9 mouse cellular contexts compared by ENCODE assay signal in the genomic region with DNA sequence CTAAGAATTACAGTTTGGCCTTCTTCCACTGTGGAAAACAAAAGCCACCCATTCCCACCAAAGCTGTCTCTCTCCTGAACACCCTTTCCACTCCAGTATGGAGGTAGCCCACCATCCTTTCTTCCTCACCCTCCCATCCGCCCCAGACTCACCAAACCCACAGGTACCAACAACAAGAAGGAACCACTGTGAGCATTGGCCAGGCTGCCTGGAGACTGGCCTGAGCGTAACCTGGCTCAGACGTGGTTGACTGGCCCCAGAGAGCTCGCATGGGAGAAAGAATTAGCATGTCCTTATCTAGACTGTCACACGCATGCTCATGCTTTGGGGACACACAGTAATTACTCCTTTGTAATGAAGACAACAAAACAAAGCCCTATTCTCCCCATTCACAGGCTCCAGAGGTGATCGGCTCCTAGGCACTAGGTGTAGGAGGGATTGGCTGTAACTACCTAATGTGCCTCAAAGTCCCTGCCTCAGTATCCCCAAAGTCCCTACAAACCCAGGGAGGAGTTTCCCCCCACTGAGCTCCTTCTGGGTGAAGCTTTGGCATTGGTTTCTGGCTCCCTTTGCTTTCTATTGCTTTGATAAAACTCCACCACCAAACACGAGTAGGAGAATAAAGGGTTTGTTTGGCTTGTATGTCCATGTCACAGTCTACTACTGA. TPM values are rescaled to one million over a fixed set of nuclear protein-coding genes. Genes with fewer than 3 reads are reported as not detected.
A peak's percentile ranks its signal among the peaks of the same experiment; 100 is the strongest.
DNase-seq lines count a peak whose midpoint lies in the region; ATAC-seq and TF ChIP-seq lines count a peak whose summit lies in the region.
"Had no signal": no experiment of that assay in that cellular context is flagged by ENCODE, and none has a peak within 500 bp of the region (broad histone marks: within the 10 kb centered on the region; RNA-seq: fewer than 3 reads in every experiment).

No protein-coding gene starts in this region.

- peaks cover 2% of the 10 kb centered on the region; the same call in 1 of the 2 replicates for H3K36me3 ChIP-seq in forebrain, embryonic 11.5 days (ENCODE audit: control insufficient read depth, insufficient read depth, low read length)
- peaks cover 6% of the 10 kb centered on the region; the same call in 1 of the 2 replicates for H3K36me3 ChIP-seq in intestine, embryonic 16.5 days (ENCODE audit: control insufficient read depth, insufficient read depth, low read length)

- H3K9ac ChIP-seq in forebrain, embryonic 11.5 days (ENCODE audit: low read length), result peak overlapping the region; percentile 21; the same call in 1 of the 2 replicates
- no peak overlapping the region for H3K9ac ChIP-seq in intestine, embryonic 16.5 days (ENCODE audit: low read depth, low read length)

- no peak overlapping the region for H3K4me2 ChIP-seq in forebrain, embryonic 11.5 days (ENCODE audit: low read depth, low read length, severe bottlenecking)
- no peak overlapping the region for H3K4me2 ChIP-seq in intestine, embryonic 16.5 days (ENCODE audit: low read depth, low read length)
- H3K4me2 ChIP-seq: liver, embryonic 11.5 days had no signal

- DNase-seq in left cerebral cortex, adult 2 months (ENCODE audit: extremely low spot score in 1 of 2, low spot score in 2 of 2), result no peak
- DNase-seq in left cerebral cortex, postnatal 4 days, result no peak
- peak; percentile 54 for DNase-seq in forebrain, embryonic 11.5 days (ENCODE audit: low spot score)
- DNase-seq in natural killer cell, adult 2 months (ENCODE audit: low spot score in 2 of 2), result no peak
- DNase-seq in thymus, postnatal 14 days, result no peak
- DNase-seq: thymus, postnatal 4 days had no signal

- no peaks in the 10 kb centered on the region for H3K9me3 ChIP-seq in forebrain, embryonic 11.5 days (ENCODE audit: control insufficient read depth, low read length)
- H3K9me3 ChIP-seq in intestine, embryonic 16.5 days (ENCODE audit: control insufficient read depth, low read length), result no peaks in the 10 kb centered on the region

- H3K27me3 ChIP-seq in forebrain, embryonic 11.5 days (ENCODE audit: control insufficient read depth, insufficient read depth, low read length), result no peaks in the 10 kb centered on the region
- H3K27me3 ChIP-seq in intestine, embryonic 16.5 days (replicated peaks; ENCODE audit: control insufficient read depth, insufficient read depth, low read length), result no peaks in the 10 kb centered on the region

- 40% methylated on average over 7 of the region's 7 CpGs for WGBS in forebrain, embryonic 11.5 days
- 83% methylated on average over 7 of the region's 7 CpGs for WGBS in intestine, embryonic 16.5 days
- WGBS in olfactory bulb, adult 2 months, result 62% methylated on average over 7 of the region's 7 CpGs

- H3K4me3 ChIP-seq in left cerebral cortex, adult 2 months, result no peak overlapping the region
- no peak overlapping the region for H3K4me3 ChIP-seq in forebrain, embryonic 11.5 days (ENCODE audit: low read depth, low read length)
- H3K4me3 ChIP-seq in intestine, embryonic 16.5 days (ENCODE audit: low read length), result no peak overlapping the region
- no peak overlapping the region for H3K4me3 ChIP-seq in olfactory bulb, adult 2 months (ENCODE audit: insufficient read depth, low read depth, low read length)

- no peak for TF ChIP-seq POLR2A in olfactory bulb, adult 2 months (IDR thresholded peaks at IDR 0.05; ENCODE audit: insufficient read depth, low read depth, low read length)

- ATAC-seq in forebrain, embryonic 11.5 days (replicated peaks; ENCODE audit: low FRiP score), result no peak; the same call in none of the 2 replicates
- peak; percentile 38 for ATAC-seq in intestine, embryonic 16.5 days

- H3K27ac ChIP-seq in left cerebral cortex, adult 2 months, result peak overlapping the region; percentile 6; the same call in 1 of the 2 replicates
- H3K27ac ChIP-seq in forebrain, embryonic 11.5 days (ENCODE audit: low read depth, low read length), result peak overlapping the region; percentile 94
- H3K27ac ChIP-seq in intestine, embryonic 16.5 days (ENCODE audit: low read length), result peak overlapping the region; percentile 89
- 0 out of 2 replicates have a peak overlapping the region, but pooled peaks have one; percentile 40 for H3K27ac ChIP-seq in olfactory bulb, adult 2 months (ENCODE audit: insufficient read depth, low read depth, low read length)

- intact Hi-C loops in left cerebral cortex, adult 2 months (cut with DNase I), result no loop called here
- intact Hi-C loops in left cerebral cortex, postnatal 4 days (cut with DNase I), result no loop called here

- no peak for TF ChIP-seq CTCF in left cerebral cortex, adult 2 months (IDR thresholded peaks at IDR 0.05)
- TF ChIP-seq CTCF in olfactory bulb, adult 2 months (IDR thresholded peaks at IDR 0.05; ENCODE audit: insufficient read depth, low read depth, low read length), result no peak

- peaks cover 12% of the 10 kb centered on the region; the same call in 1 of the 2 replicates for H3K4me1 ChIP-seq in forebrain, embryonic 11.5 days (replicated peaks; ENCODE audit: control insufficient read depth, insufficient read depth, low read length)
- H3K4me1 ChIP-seq in intestine, embryonic 16.5 days (ENCODE audit: control insufficient read depth, insufficient read depth, low read length), result 0 out of 2 replicates have a peak, but pooled peaks cover 2% of the 10 kb centered on the region
- peaks cover 8% of the 10 kb centered on the region for H3K4me1 ChIP-seq in olfactory bulb, adult 2 months (ENCODE audit: control insufficient read depth, insufficient read depth, low read length)

RNA-seq across cellular contexts. Expression of gene Sh3pxd2b, which starts 36.6 kb away (rescaled TPM):
- 10 to 100 TPM; 11.4 to 16.4 TPM for total RNA-seq in left cerebral cortex, adult 2 months (2021)
- 10 to 100 TPM; 43.8 to 48.2 TPM for total RNA-seq in left cerebral cortex, postnatal 4 days (2021)
- polyA plus RNA-seq in forebrain, embryonic 11.5 days (2014; fragmentation: Nextera tagmentation; extraction: Ambion mirVana), result 27.7 and 28.4 TPM in 2 replicates
- 9.6 and 10.0 TPM in 2 replicates for polyA plus RNA-seq in intestine, embryonic 16.5 days (2015; fragmentation: Nextera tagmentation; extraction: Ambion mirVana)
- polyA plus RNA-seq in olfactory bulb, adult 2 months (2012; ENCODE audit: insufficient read depth, insufficient read length, low replicate concordance, missing spikeins), result not detected in 2 replicates

Comparison
In these comparisons a context has a peak if more than half of its experiments do, and no peak if none do; other contexts are left out.
1. H3K27ac ChIP-seq: peak in every context shown above with its lines; median percentile 94 in forebrain, embryonic 11.5 days; 89 in intestine, embryonic 16.5 days; 40 in olfactory bulb, adult 2 months; 6 in left cerebral cortex, adult 2 months.